Mouse (Mus musculus): Measurements from ENCODE around the gene Anxa3.

DNA sequence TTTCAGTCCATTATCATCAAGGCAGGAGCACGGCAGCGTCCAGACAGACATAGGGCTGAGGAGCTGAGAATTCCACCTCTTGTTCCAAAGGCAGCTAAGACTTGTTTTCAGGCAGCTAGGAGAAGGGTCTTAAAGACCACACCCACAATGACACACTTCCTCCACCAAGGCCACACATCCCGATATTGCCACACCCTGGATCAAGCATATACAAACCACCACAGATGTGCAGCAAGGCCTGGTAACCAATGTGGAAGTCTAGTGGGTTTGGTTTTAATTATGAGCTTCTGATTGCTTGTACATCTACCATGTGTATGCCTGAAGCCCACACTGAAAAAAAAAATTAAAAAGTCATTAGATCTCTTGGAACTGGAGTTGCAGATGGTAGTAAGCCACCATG, 95.3 kb downstream of the Anxa3 start:
- no peak for TF ChIP-seq CTCF (IDR thresholded peaks at IDR 0.05; ENCODE audit: extremely low read depth, insufficient read depth, insufficient read length, insufficient replicate concordance)
- no peak for TF ChIP-seq POLR2A (IDR thresholded peaks at IDR 0.05; ENCODE audit: low read depth, low read length)
